Mouse (Mus musculus): ENCODE measurements around the gene Rnf121.

GRCm38 (mm10) chr7:102017452-102017851, 47.8 kb downstream of the Rnf121 start:
- TF ChIP-seq CTCF (conservative IDR thresholded peaks at IDR 0.05; ENCODE audit: low read length) (no peak), POU5F1 (IDR thresholded peaks at IDR 0.05; ENCODE audit: borderline replicate concordance, low read length) (no peak)
